Mouse (Mus musculus): ENCODE measurements at regions not wholly inside any gene's neighbourhood (a gene's known extent, or its start where the extent isn't known, plus 50 kb on each side); places are given as distances from the start of the nearest gene placed in this dataset.

- no peak for ATAC-seq (ENCODE audit: insufficient read depth, low FRiP score, low read depth)
Measured at GRCm38 (mm10) chr10:120538561-120538960, 62.3 kb upstream of the Hmga2 start.

GRCm38 (mm10) chr10:120528406-120528805, 52.1 kb upstream of the Hmga2 start:
- WGBS: 93% methylated on average over 5 of the region's 5 CpGs
- Histone ChIP-seq H3K9me3 (no peaks in the 10 kb centered on the region), H3K27ac (no peak overlapping the region), H3K27me3 (replicated peaks) (no peaks in the 10 kb centered on the region), H3K4me1 (no peaks in the 10 kb centered on the region), H3K9ac (no peak overlapping the region), H3K36me3 (no peaks in the 10 kb centered on the region), H3K4me3 (replicated peaks) (no peak overlapping the region), H3K4me2 (no peak overlapping the region)
- ATAC-seq (ENCODE audit: insufficient read depth, low FRiP score, low read depth): no peak

More at GRCm38 (mm10) chr10:120538561-120538960, 62.3 kb upstream of the Hmga2 start:
- Histone ChIP-seq H3K27me3 (replicated peaks) (no peaks in the 10 kb centered on the region), H3K9me3 (no peaks in the 10 kb centered on the region), H3K4me1 (no peaks in the 10 kb centered on the region), H3K4me3 (replicated peaks) (no peak overlapping the region), H3K36me3 (no peaks in the 10 kb centered on the region), H3K9ac (no peak overlapping the region), H3K4me2 (no peak overlapping the region), H3K27ac (no peak overlapping the region)
- 47% methylated on average over 7 of the region's 7 CpGs for WGBS

GRCm38 (mm10) chr10:120527951-120528350, 51.7 kb upstream of the Hmga2 start:
- no peak overlapping the region for H3K4me3 ChIP-seq (replicated peaks)
- 87% methylated on average over 6 of the region's 6 CpGs for WGBS
- no peak for ATAC-seq (ENCODE audit: insufficient read depth, low FRiP score, low read depth)

GRCm38 (mm10) chr10:120526991-120527390, 50.7 kb upstream of the Hmga2 start:
- no peak for ATAC-seq (ENCODE audit: insufficient read depth, low FRiP score, low read depth)
- H3K27ac ChIP-seq: no peak overlapping the region
- WGBS: 87% methylated on average over 6 of the region's 6 CpGs

More at GRCm38 (mm10) chr10:120527951-120528350, 51.7 kb upstream of the Hmga2 start:
- H3K27me3 ChIP-seq (replicated peaks): no peaks in the 10 kb centered on the region
- no peak overlapping the region for H3K9ac ChIP-seq
- H3K36me3 ChIP-seq: no peaks in the 10 kb centered on the region
- H3K4me2 ChIP-seq: no peak overlapping the region
- no peak overlapping the region for H3K27ac ChIP-seq
- no peaks in the 10 kb centered on the region for H3K9me3 ChIP-seq
- H3K4me1 ChIP-seq: no peaks in the 10 kb centered on the region

More at GRCm38 (mm10) chr10:120526991-120527390, 50.7 kb upstream of the Hmga2 start:
- Histone ChIP-seq H3K9ac (no peak overlapping the region), H3K4me3 (replicated peaks) (no peak overlapping the region), H3K9me3 (no peaks in the 10 kb centered on the region), H3K36me3 (no peaks in the 10 kb centered on the region), H3K27me3 (replicated peaks) (no peaks in the 10 kb centered on the region), H3K4me1 (no peaks in the 10 kb centered on the region), H3K4me2 (no peak overlapping the region)
